8 mouse cellular contexts compared by ENCODE assay signal in the genomic region with DNA sequence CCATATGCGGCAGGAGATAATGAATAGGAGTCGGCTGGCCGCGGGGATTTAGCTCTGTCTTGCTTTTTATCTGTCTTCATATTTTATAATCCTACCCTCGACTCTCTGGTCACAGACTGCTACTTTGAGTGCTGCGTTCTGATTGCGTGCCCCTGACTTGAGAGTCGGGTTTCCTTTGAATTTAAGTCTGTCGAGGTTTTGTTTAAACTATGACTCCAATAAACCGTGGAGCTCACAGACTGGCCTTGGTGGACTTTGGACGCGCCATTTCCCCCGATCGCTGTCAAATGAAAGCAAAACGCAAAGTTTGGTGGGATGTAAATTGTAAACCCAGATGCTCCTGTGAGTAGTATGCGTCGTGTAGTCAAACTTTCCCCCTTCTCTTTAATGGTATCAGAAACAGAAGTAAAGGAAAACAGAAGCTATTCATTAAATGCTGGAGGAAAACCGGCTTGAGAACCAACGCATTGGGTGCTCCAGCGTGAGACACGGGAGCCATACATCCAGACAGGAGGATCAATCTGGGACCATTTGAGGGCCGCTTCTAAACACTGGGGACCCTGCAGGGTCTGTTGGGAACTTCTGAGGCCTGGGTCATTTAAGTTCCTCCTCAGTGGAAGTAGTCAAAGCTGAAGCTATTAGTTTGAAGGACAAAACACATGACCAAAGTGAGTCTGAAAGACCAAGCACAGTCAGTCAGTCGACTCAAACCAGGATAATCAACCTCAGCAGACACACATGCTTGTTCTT. TPM values are rescaled to one million over a fixed set of nuclear protein-coding genes. Genes with fewer than 3 reads are reported as not detected.
A peak's percentile ranks its signal among the peaks of the same experiment; 100 is the strongest.
DNase-seq lines count a peak whose midpoint lies in the region; ATAC-seq and TF ChIP-seq lines count a peak whose summit lies in the region.

No protein-coding gene starts in this region.

- H3K36me3 ChIP-seq in embryonic facial prominence, embryonic 11.5 days (replicated peaks; ENCODE audit: control insufficient read depth, insufficient read depth, low read depth, low read length), result no peaks in the 10 kb centered on the region
- H3K36me3 ChIP-seq in kidney, postnatal 0 days (ENCODE audit: insufficient read depth, low read length), result no peaks in the 10 kb centered on the region
- no peaks in the 10 kb centered on the region for H3K36me3 ChIP-seq in neural tube, embryonic 13.5 days

- no peaks in the 10 kb centered on the region for H3K27me3 ChIP-seq in embryonic facial prominence, embryonic 11.5 days (ENCODE audit: control insufficient read depth, insufficient read depth, low read length)
- no peaks in the 10 kb centered on the region for H3K27me3 ChIP-seq in kidney, postnatal 0 days (ENCODE audit: insufficient read depth, low read length)
- H3K27me3 ChIP-seq in neural tube, embryonic 13.5 days, result peaks cover 35% of the 10 kb centered on the region

- no peaks in the 10 kb centered on the region; the same call in 1 of the 2 replicates for H3K4me1 ChIP-seq in embryonic facial prominence, embryonic 11.5 days (ENCODE audit: control insufficient read depth, insufficient read depth, low read length)
- no peaks in the 10 kb centered on the region; the same call in 1 of the 2 replicates for H3K4me1 ChIP-seq in kidney, postnatal 0 days (replicated peaks; ENCODE audit: insufficient read depth, low read length)
- peaks cover 34% of the 10 kb centered on the region for H3K4me1 ChIP-seq in neural tube, embryonic 13.5 days (replicated peaks)

- DNase-seq in left cerebral cortex, adult 2 months (ENCODE audit: extremely low spot score in 1 of 2, low spot score in 2 of 2), result no peak
- no peak for DNase-seq in left cerebral cortex, postnatal 10 days (ENCODE audit: extremely low spot score in 1 of 2, low spot score in 2 of 2)
- DNase-seq in embryonic facial prominence, embryonic 11.5 days (ENCODE audit: low spot score), result no peak
- DNase-seq in kidney, postnatal 0 days (ENCODE audit: low spot score), result peak; percentile 54
- no peak for DNase-seq in urinary bladder, postnatal 4 days (ENCODE audit: low spot score in 2 of 2)
- no peak for DNase-seq in spleen, postnatal 36 days (ENCODE audit: low spot score in 2 of 2)
- DNase-seq in frontal cortex, postnatal 36 days (ENCODE audit: low spot score in 2 of 2), result no peak

- no peak for TF ChIP-seq CTCF in left cerebral cortex, adult 2 months (IDR thresholded peaks at IDR 0.05)
- no peak for TF ChIP-seq CTCF in kidney, postnatal 0 days (IDR thresholded peaks at IDR 0.05; ENCODE audit: low read depth)

- ATAC-seq in embryonic facial prominence, embryonic 11.5 days (replicated peaks; ENCODE audit: insufficient number of reproducible peaks, low FRiP score, low TSS enrichment, low read depth), result peak; percentile 17; the same call in 1 of the 2 replicates
- ATAC-seq in kidney, postnatal 0 days (replicated peaks; ENCODE audit: low FRiP score, low read depth), result no peak; the same call in 1 of the 2 replicates
- ATAC-seq in neural tube, embryonic 13.5 days (ENCODE audit: low read depth), result no peak; the same call in 1 of the 2 replicates

- H3K4me3 ChIP-seq in left cerebral cortex, adult 2 months, result peak overlapping the region; percentile 86
- peak overlapping the region; percentile 93 for H3K4me3 ChIP-seq in embryonic facial prominence, embryonic 11.5 days (ENCODE audit: low read depth, low read length)
- peak overlapping the region; percentile 82 for H3K4me3 ChIP-seq in kidney, postnatal 0 days (replicated peaks; ENCODE audit: low read depth, low read length)
- H3K4me3 ChIP-seq in neural tube, embryonic 13.5 days, result peak overlapping the region; percentile 60

- under 1% methylated on average over 23 of the region's 23 CpGs for WGBS in embryonic facial prominence, embryonic 11.5 days
- 1% methylated on average over 23 of the region's 23 CpGs for WGBS in kidney, postnatal 0 days
- 1% methylated on average over 23 of the region's 23 CpGs for WGBS in neural tube, embryonic 13.5 days

- no peaks in the 10 kb centered on the region for H3K9me3 ChIP-seq in embryonic facial prominence, embryonic 11.5 days (replicated peaks; ENCODE audit: control insufficient read depth, low read length)
- no peaks in the 10 kb centered on the region for H3K9me3 ChIP-seq in kidney, postnatal 0 days (replicated peaks; ENCODE audit: low read length)
- no peaks in the 10 kb centered on the region for H3K9me3 ChIP-seq in neural tube, embryonic 13.5 days

- intact Hi-C loops in left cerebral cortex, adult 2 months (cut with DNase I), result loop anchor here (2.0 to 5.0 kb wide), 4 partner anchors 109 to 496 kb away; no protein-coding TSS in a partner anchor
- intact Hi-C loops in left cerebral cortex, postnatal 10 days (cut with DNase I), result loop anchor here (5.0 kb wide), 2 partner anchors 159 to 496 kb away; no protein-coding TSS in a partner anchor

- peak overlapping the region; percentile 96 for H3K9ac ChIP-seq in embryonic facial prominence, embryonic 11.5 days (replicated peaks; ENCODE audit: low read length)
- peak overlapping the region; percentile 90 for H3K9ac ChIP-seq in kidney, postnatal 0 days (ENCODE audit: low read depth, low read length)
- peak overlapping the region; percentile 75 for H3K9ac ChIP-seq in neural tube, embryonic 13.5 days

- H3K27ac ChIP-seq in left cerebral cortex, adult 2 months, result peak overlapping the region; percentile 74
- peak overlapping the region; percentile 98 for H3K27ac ChIP-seq in embryonic facial prominence, embryonic 11.5 days (replicated peaks; ENCODE audit: low read depth, low read length)
- H3K27ac ChIP-seq in kidney, postnatal 0 days, result peak overlapping the region; percentile 97
- peak overlapping the region; percentile 88 for H3K27ac ChIP-seq in neural tube, embryonic 13.5 days (replicated peaks)

- H3K4me2 ChIP-seq in embryonic facial prominence, embryonic 11.5 days (ENCODE audit: low read depth, low read length), result peak overlapping the region; percentile 44
- peak overlapping the region; percentile 95 for H3K4me2 ChIP-seq in kidney, postnatal 0 days (ENCODE audit: low read length)
- H3K4me2 ChIP-seq in neural tube, embryonic 13.5 days, result peak overlapping the region; percentile 92

RNA-seq across cellular contexts. Expression of a gene that starts 0.7 kb away (rescaled TPM):
- 10 to 100 TPM; 13.6 to 15.6 TPM for total RNA-seq in left cerebral cortex, adult 2 months (2021)
- total RNA-seq in left cerebral cortex, postnatal 10 days (2021), result 10 to 100 TPM; 12.3 to 17.8 TPM
- 29.0 and 30.6 TPM in 2 replicates for polyA plus RNA-seq in embryonic facial prominence, embryonic 11.5 days (2014; fragmentation: Nextera tagmentation; extraction: Ambion mirVana)
- 35.6 and 41.8 TPM in 2 replicates for polyA plus RNA-seq in kidney, postnatal 0 days (2015; fragmentation: Nextera tagmentation; extraction: Ambion mirVana)
- polyA plus RNA-seq in neural tube, embryonic 13.5 days (2015; fragmentation: Nextera tagmentation; extraction: Ambion mirVana), result 9.8 and 12.1 TPM in 2 replicates

Comparison
In these comparisons a context has a peak if more than half of its experiments do, and no peak if none do; other contexts are left out.
1. H3K4me2 ChIP-seq: peak in every context shown above with its lines; median percentile 95 in kidney, postnatal 0 days; 92 in neural tube, embryonic 13.5 days; 44 in embryonic facial prominence, embryonic 11.5 days.